Mouse (Mus musculus) liver, adult 2 months (tissue): ENCODE results near the gene 9430038I01Rik.

Experiments used
- CTCF ChIP-seq: fragments of 200-500 bp; IDR thresholded peaks from 2 replicates; pipeline ENCODE4 v1.5.1; 2011; ENCODE audit warnings: low read depth, low read length, control low read depth
- POLR2A ChIP-seq: fragments of 200-500 bp; IDR thresholded peaks from 2 replicates; pipeline ENCODE4 v1.6.1; 2011; ENCODE audit warnings: low read length, control low read depth; ENCODE audit not compliant: insufficient read depth; ENCODE audit errors: extremely low read depth

- no peak for TF ChIP-seq CTCF
- no peak for TF ChIP-seq POLR2A
These were observed 22.7 kb downstream of the 9430038I01Rik start for GRCm38 (mm10) chr7:137387863-137388262.
